ENCODE assay signal across 16 mouse cellular contexts in the genomic region with DNA sequence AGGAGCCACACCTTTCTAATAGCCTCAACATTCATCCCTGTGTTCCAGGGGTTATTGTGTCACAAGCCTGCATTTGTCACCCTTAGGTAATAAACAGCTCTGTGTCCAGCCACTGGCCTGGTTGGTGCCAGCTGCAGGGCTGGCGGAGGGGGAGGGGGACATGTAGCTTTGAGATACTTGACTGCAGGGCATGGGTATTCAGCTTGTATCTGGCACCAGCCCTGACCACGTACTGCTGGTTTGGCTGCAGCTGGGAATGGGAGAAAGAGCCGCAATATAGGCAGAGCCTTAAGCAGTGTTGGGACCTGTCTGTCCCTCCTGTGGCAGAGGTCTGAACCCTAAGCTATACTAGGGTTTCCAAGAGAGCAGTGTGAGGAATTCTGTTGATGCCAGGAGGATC. TPM values are rescaled to one million over a fixed set of nuclear protein-coding genes. Genes with fewer than 3 reads are reported as not detected.
A peak's percentile ranks its signal among the peaks of the same experiment; 100 is the strongest.
DNase-seq lines count a peak whose midpoint lies in the region; ATAC-seq and TF ChIP-seq lines count a peak whose summit lies in the region.
"Had no signal": no experiment of that assay in that cellular context is flagged by ENCODE, and none has a peak within 500 bp of the region (broad histone marks: within the 10 kb centered on the region; RNA-seq: fewer than 3 reads in every experiment).

No protein-coding gene starts in this region.

- H3K36me3 ChIP-seq in kidney, adult 2 months (ENCODE audit: control insufficient read depth, insufficient read depth, low read length): peaks cover 8% of the 10 kb centered on the region
- H3K36me3 ChIP-seq in kidney, embryonic 14.5 days (ENCODE audit: control insufficient read depth, insufficient read depth, low read length): peaks cover 25% of the 10 kb centered on the region
- peaks cover 11% of the 10 kb centered on the region; the same call in 1 of the 2 replicates for H3K36me3 ChIP-seq in stomach, embryonic 14.5 days (ENCODE audit: control insufficient read depth, insufficient read depth, low read length)
- H3K36me3 ChIP-seq in stomach, postnatal 0 days (ENCODE audit: control insufficient read depth, insufficient read depth, low read length): peaks cover 11% of the 10 kb centered on the region
- H3K36me3 ChIP-seq: hindbrain, embryonic 15.5 days; neural tube, embryonic 13.5 days had no signal

- no peak for TF ChIP-seq EP300 in stomach, postnatal 0 days (optimal IDR thresholded peaks at IDR 0.05)

- no peak for ATAC-seq in kidney, embryonic 14.5 days (ENCODE audit: low FRiP score, low TSS enrichment)
- ATAC-seq in stomach, embryonic 14.5 days (ENCODE audit: insufficient number of reproducible peaks, insufficient read depth, low FRiP score, low read depth): no peak
- no peak for ATAC-seq in stomach, postnatal 0 days (ENCODE audit: low FRiP score, low TSS enrichment)

- H3K27ac ChIP-seq in cerebellum, adult 2 months (ENCODE audit: insufficient read depth, low read length): 0 out of 2 replicates have a peak overlapping the region, but pooled peaks have one; percentile 15
- no peak overlapping the region for H3K27ac ChIP-seq in kidney, adult 2 months (ENCODE audit: insufficient read depth, low read depth, low read length)
- H3K27ac ChIP-seq in kidney, embryonic 14.5 days (ENCODE audit: low read depth, low read length): no peak overlapping the region
- peak overlapping the region; percentile 27 for H3K27ac ChIP-seq in stomach, embryonic 14.5 days (ENCODE audit: low read length)
- H3K27ac ChIP-seq in stomach, postnatal 0 days (replicated peaks): no peak overlapping the region
- H3K27ac ChIP-seq: hindbrain, embryonic 15.5 days; macrophage; neural tube, embryonic 13.5 days had no signal

- H3K4me3 ChIP-seq in cerebellum, adult 2 months (replicated peaks; ENCODE audit: insufficient read depth, low read depth, low read length): no peak overlapping the region
- H3K4me3 ChIP-seq in kidney, adult 2 months (ENCODE audit: insufficient read depth, low read depth, low read length): no peak overlapping the region
- H3K4me3 ChIP-seq in kidney, embryonic 14.5 days (ENCODE audit: low read length): no peak overlapping the region
- H3K4me3 ChIP-seq in stomach, embryonic 14.5 days (ENCODE audit: low read depth, low read length): no peak overlapping the region
- no peak overlapping the region for H3K4me3 ChIP-seq in stomach, postnatal 0 days (ENCODE audit: low read depth, low read length)
- H3K4me3 ChIP-seq: erythroblast, embryonic 14.5 days; gastrocnemius, adult 2 months; hindbrain, embryonic 15.5 days; neural tube, embryonic 13.5 days had no signal

- no peak for TF ChIP-seq CTCF in cerebellum, adult 2 months (IDR thresholded peaks at IDR 0.05; ENCODE audit: borderline replicate concordance, insufficient read depth, low read depth, low read length)
- no peak for TF ChIP-seq CTCF in kidney, adult 2 months (conservative IDR thresholded peaks at IDR 0.05; ENCODE audit: insufficient read depth, insufficient read length, low read depth, low read length)
- TF ChIP-seq CTCF in stomach, postnatal 0 days (IDR thresholded peaks at IDR 0.05; ENCODE audit: low read depth): no peak

- H3K9ac ChIP-seq in kidney, embryonic 14.5 days (ENCODE audit: low read depth, low read length): no peak overlapping the region
- no peak overlapping the region for H3K9ac ChIP-seq in stomach, embryonic 14.5 days (replicated peaks; ENCODE audit: low read depth, low read length)
- no peak overlapping the region for H3K9ac ChIP-seq in stomach, postnatal 0 days (ENCODE audit: low read length)
- H3K9ac ChIP-seq: hindbrain, embryonic 15.5 days; neural tube, embryonic 13.5 days had no signal

- peaks cover 17% of the 10 kb centered on the region for H3K4me1 ChIP-seq in cerebellum, adult 2 months (ENCODE audit: control insufficient read depth, insufficient read depth, low read length)
- H3K4me1 ChIP-seq in kidney, adult 2 months (ENCODE audit: control insufficient read depth, insufficient read depth, low read length): peaks cover 14% of the 10 kb centered on the region; the same call in 1 of the 2 replicates
- peaks cover 8% of the 10 kb centered on the region for H3K4me1 ChIP-seq in kidney, embryonic 14.5 days (ENCODE audit: control insufficient read depth, insufficient read depth, low read length)
- peaks cover 8% of the 10 kb centered on the region for H3K4me1 ChIP-seq in stomach, embryonic 14.5 days (ENCODE audit: control insufficient read depth, insufficient read depth, low read length)
- H3K4me1 ChIP-seq in stomach, postnatal 0 days (replicated peaks; ENCODE audit: control insufficient read depth, insufficient read depth): no peaks in the 10 kb centered on the region

- H3K4me2 ChIP-seq in kidney, embryonic 14.5 days (replicated peaks; ENCODE audit: low read depth, low read length): no peak overlapping the region
- H3K4me2 ChIP-seq in stomach, embryonic 14.5 days (replicated peaks; ENCODE audit: low read depth, low read length): no peak overlapping the region
- no peak overlapping the region for H3K4me2 ChIP-seq in stomach, postnatal 0 days (replicated peaks; ENCODE audit: low read depth)
- H3K4me2 ChIP-seq: heart, embryonic 11.5 days; hindbrain, embryonic 15.5 days; neural tube, embryonic 13.5 days had no signal

- H3K27me3 ChIP-seq in cerebellum, adult 2 months (ENCODE audit: control insufficient read depth, insufficient read depth, low read length): no peaks in the 10 kb centered on the region
- H3K27me3 ChIP-seq in kidney, adult 2 months (replicated peaks; ENCODE audit: control insufficient read depth, insufficient read depth, low read length): no peaks in the 10 kb centered on the region
- H3K27me3 ChIP-seq in kidney, embryonic 14.5 days (ENCODE audit: control insufficient read depth, insufficient read depth, low read length): no peaks in the 10 kb centered on the region
- no peaks in the 10 kb centered on the region for H3K27me3 ChIP-seq in stomach, embryonic 14.5 days (ENCODE audit: control insufficient read depth, insufficient read depth, low read length)
- no peaks in the 10 kb centered on the region for H3K27me3 ChIP-seq in stomach, postnatal 0 days (ENCODE audit: control insufficient read depth, insufficient read depth, low read length)
- H3K27me3 ChIP-seq: hindbrain, embryonic 15.5 days; neural tube, embryonic 13.5 days had no signal

- intact Hi-C loops in gastrocnemius, postnatal 14 days (cut with DNase I; ENCODE audit: low total_unique reads): loop anchor here (5.0 kb wide), 1 partner anchor 80 kb away; no protein-coding TSS in a partner anchor

- WGBS in cerebellum, adult 2 months: 59% methylated on average over 3 of the region's 3 CpGs
- 50% methylated on average over 3 of the region's 3 CpGs for WGBS in kidney, adult 2 months
- WGBS in kidney, embryonic 14.5 days: 70% methylated on average over 3 of the region's 3 CpGs
- WGBS in stomach, embryonic 14.5 days: 83% methylated on average over 3 of the region's 3 CpGs
- WGBS in stomach, postnatal 0 days: 78% methylated on average over 3 of the region's 3 CpGs

- no peak for TF ChIP-seq POLR2A in cerebellum, adult 2 months (IDR thresholded peaks at IDR 0.05; ENCODE audit: borderline replicate concordance, insufficient read depth, low read length)
- no peak for TF ChIP-seq POLR2A in kidney, adult 2 months (IDR thresholded peaks at IDR 0.05; ENCODE audit: low read depth, low read length)

- DNase-seq in cerebellum, adult 2 months: no peak
- DNase-seq in cerebellum, postnatal 10 days: no peak
- DNase-seq in kidney, adult 2 months: peak; percentile 53
- no peak for DNase-seq in stomach, postnatal 0 days (ENCODE audit: low spot score)
- DNase-seq in ovary, adult 18-20 months (ENCODE audit: low spot score): no peak
- DNase-seq in gastrocnemius, postnatal 14 days: no peak
- DNase-seq: lung, adult 2 months; thymus, postnatal 4 days had no signal

- no peaks in the 10 kb centered on the region for H3K9me3 ChIP-seq in kidney, embryonic 14.5 days (ENCODE audit: control insufficient read depth, low read length)
- no peaks in the 10 kb centered on the region for H3K9me3 ChIP-seq in stomach, embryonic 14.5 days (ENCODE audit: control insufficient read depth, low read depth, low read length)
- H3K9me3 ChIP-seq in stomach, postnatal 0 days (ENCODE audit: control insufficient read depth, low read length): no peaks in the 10 kb centered on the region
- H3K9me3 ChIP-seq: hindbrain, embryonic 15.5 days; neural tube, embryonic 13.5 days had no signal

RNA-seq across cellular contexts. Expression of a gene that starts 51.4 kb away (rescaled TPM):
- 30.1 and 34.4 TPM in 2 replicates for polyA plus RNA-seq in cerebellum, adult 2 months (2012; rRNA removed)
- 57.9 and 67.6 TPM in 2 replicates for polyA plus RNA-seq in kidney, adult 2 months (2012; rRNA removed)
- polyA plus RNA-seq in kidney, embryonic 14.5 days (2014; fragmentation: Nextera tagmentation; extraction: Ambion mirVana): 7.9 and 15.1 TPM in 2 replicates
- polyA plus RNA-seq in stomach, embryonic 14.5 days (2014; fragmentation: Nextera tagmentation; extraction: Ambion mirVana): 13.8 TPM in 2 replicates
- polyA plus RNA-seq in stomach, postnatal 0 days (2015; fragmentation: Nextera tagmentation; extraction: Ambion mirVana): 5.7 and 6.4 TPM in 2 replicates
- total RNA-seq in gastrocnemius, postnatal 14 days (2021): 10 to 100 TPM; 10.3 to 11.7 TPM

Comparison
In these comparisons a context has a peak if more than half of its experiments do, and no peak if none do; other contexts are left out.
1. H3K27ac ChIP-seq: peak in cerebellum, adult 2 months (single experiment) and stomach, embryonic 14.5 days (single experiment); none in kidney, adult 2 months (single experiment), kidney, embryonic 14.5 days (single experiment) and stomach, postnatal 0 days (single experiment).